Mouse (Mus musculus) heart, embryonic 12.5 days (tissue): ENCODE measurements around the gene Trmt10a. TPM values are rescaled to one million over a fixed set of nuclear protein-coding genes. Genes with fewer than 3 reads are reported as not detected.

Experiments
- ATAC-seq: fragments of 200-750 bp; cut with Nextera tagmentation; 2 replicates; pipeline ENCODE4 v1.8.0; 2017; ENCODE audit warnings: moderate TSS enrichment, moderate library complexity; ENCODE audit not compliant: insufficient number of reproducible peaks, low FRiP score
- H3K27ac ChIP-seq: fragments of 300-500 bp; sonication (generic); 2 replicates; pipeline ENCODE4 v1.5.1; 2016; ENCODE audit warnings: mild to moderate bottlenecking, moderate library complexity; ENCODE audit not compliant: poor library complexity, severe bottlenecking
- H3K27me3 ChIP-seq: fragments of 300-500 bp; sonication (generic); replicated peaks from 2 replicates; pipeline ENCODE4 v1.6.1; 2016; ENCODE audit warnings: mild to moderate bottlenecking, moderate library complexity
- H3K36me3 ChIP-seq: fragments of 300-500 bp; sonication (generic); 2 replicates; pipeline ENCODE4 v1.6.1; 2016; ENCODE audit warnings: mild to moderate bottlenecking, moderate library complexity
- H3K4me1 ChIP-seq: fragments of 300-500 bp; sonication (generic); replicated peaks from 2 replicates; pipeline ENCODE4 v1.6.1; 2016; ENCODE audit warnings: mild to moderate bottlenecking
- H3K4me2 ChIP-seq: fragments of 300-500 bp; sonication (generic); 2 replicates; pipeline ENCODE4 v1.6.1; 2016; ENCODE audit warnings: mild to moderate bottlenecking, moderate library complexity
- H3K4me3 ChIP-seq: fragments of 300-500 bp; sonication (generic); 2 replicates; pipeline ENCODE4 v1.5.1; 2016; ENCODE audit warnings: mild to moderate bottlenecking
- H3K9ac ChIP-seq: fragments of 300-500 bp; sonication (generic); 2 replicates; pipeline ENCODE4 v1.6.1; 2016; ENCODE audit warnings: mild to moderate bottlenecking, moderate library complexity
- H3K9me3 ChIP-seq: fragments of 300-500 bp; sonication (generic); replicated peaks from 2 replicates; pipeline ENCODE4 v1.6.1; 2016; ENCODE audit warnings: mild to moderate bottlenecking, moderate library complexity
- WGBS: fragments of 180-500 bp; shearing (Covaris S2); methylation state at CpG from one replicate; pipeline ENCODE4 v1.1.7; 2016; 5-methylcytosine and 5-hydroxymethylcytosine counted together
- polyA plus RNA-seq: library from polyadenylated mRNA; unstranded; fragments of >200 nt; fragmentation: Nextera tagmentation; extraction: Ambion mirVana; gene quantifications from 2 replicates; pipeline ENCODE4 v1.2.1, GENCODE M21; 2016

The Trmt10a gene
- polyA plus RNA-seq, 1 experiment from 2014 or later: 12.8 TPM

GRCm38 (mm10) chr3:138197973-138198721, 54.9 kb downstream of the Trmt10a start:
- WGBS: 29% methylated on average over 20 of the region's 20 CpGs
- Histone ChIP-seq H3K27me3 (no peaks in the 10 kb centered on the region), H3K36me3 (no peaks in the 10 kb centered on the region), H3K9me3 (no peaks in the 10 kb centered on the region), H3K4me2 (peak overlapping the region; percentile 54), H3K4me3 (peak overlapping the region; percentile 23; the same call in 1 of the 2 replicates), H3K9ac (no peak overlapping the region), H3K4me1 (no peaks in the 10 kb centered on the region), H3K27ac (no peak overlapping the region)
- ATAC-seq: peak; percentile 59; the same call in 1 of the 2 replicates

DNA sequence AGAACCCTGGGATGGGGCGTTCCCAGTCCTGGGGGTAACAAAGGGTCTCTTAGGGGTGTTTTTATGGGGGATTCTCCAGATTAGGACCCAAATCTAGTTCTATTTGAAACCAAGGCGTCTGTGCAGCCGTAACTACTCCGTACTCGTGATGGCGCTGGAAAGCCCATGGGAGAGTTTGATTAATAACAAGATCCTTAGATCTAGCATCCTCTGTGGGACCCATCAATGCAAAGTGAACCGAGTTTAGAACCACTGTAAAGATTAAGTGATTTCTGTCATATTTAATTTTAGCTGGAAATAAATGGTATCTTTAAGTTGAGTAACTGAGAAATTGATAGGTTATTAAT, 55.4 kb downstream of the Trmt10a start:
- WGBS: 73% methylated on average over 7 of the region's 7 CpGs
- H3K27me3 ChIP-seq: no peaks in the 10 kb centered on the region
- H3K9me3 ChIP-seq: no peaks in the 10 kb centered on the region
- no peaks in the 10 kb centered on the region for H3K4me1 ChIP-seq
- H3K36me3 ChIP-seq: no peaks in the 10 kb centered on the region
- no peak overlapping the region for H3K9ac ChIP-seq
- no peak for ATAC-seq
- peak overlapping the region; percentile 54; the same call in 1 of the 2 replicates for H3K4me2 ChIP-seq
- no peak overlapping the region for H3K4me3 ChIP-seq
- H3K27ac ChIP-seq: no peak overlapping the region

- Histone ChIP-seq H3K4me1 (no peaks in the 10 kb centered on the region), H3K27me3 (no peaks in the 10 kb centered on the region), H3K27ac (no peak overlapping the region), H3K36me3 (no peaks in the 10 kb centered on the region), H3K4me3 (no peak overlapping the region), H3K4me2 (no peak overlapping the region), H3K9me3 (peaks cover 4% of the 10 kb centered on the region), H3K9ac (no peak overlapping the region)
- ATAC-seq: no peak
- WGBS: 86% methylated on average over 3 of the region's 3 CpGs
Measured at GRCm38 (mm10) chr3:138208821-138209220, 65.6 kb downstream of the Trmt10a start.

Other genes with a start within 250 kb of the Trmt10a start
- gene Lamtor3, start 224.9 kb upstream of the Trmt10a start, polyA plus RNA-seq: 86.3 and 92.0 TPM in 2 replicates
- gene Dapp1, start 161.9 kb upstream of the Trmt10a start, polyA plus RNA-seq: 14.8 and 15.1 TPM in 2 replicates
- 12.1 and 12.4 TPM in 2 replicates for gene 1110002E22Rik, start 78.4 kb upstream of the Trmt10a start, polyA plus RNA-seq
- 0.27 and 0.73 TPM in 2 replicates for gene Gm5105, start 76.1 kb upstream of the Trmt10a start, polyA plus RNA-seq
- gene Mttp, start 1.5 kb downstream of the Trmt10a start, polyA plus RNA-seq: 8.4 and 9.0 TPM in 2 replicates
- gene 4930579F01Rik, start 50.4 kb downstream of the Trmt10a start, polyA plus RNA-seq: not detected in 2 replicates
- not detected in 2 replicates for gene Adh7, start 74.3 kb downstream of the Trmt10a start, polyA plus RNA-seq
- 1.4 and 1.6 TPM in 2 replicates for gene Adh1, start 117.5 kb downstream of the Trmt10a start, polyA plus RNA-seq
- gene Adh6a, start 169.8 kb downstream of the Trmt10a start, polyA plus RNA-seq: not detected in 2 replicates
- gene Adh6b, start 198.3 kb downstream of the Trmt10a start, polyA plus RNA-seq: 2.5 and 2.6 TPM in 2 replicates